Mouse (Mus musculus): ENCODE results near the gene Tmem147.

DNA sequence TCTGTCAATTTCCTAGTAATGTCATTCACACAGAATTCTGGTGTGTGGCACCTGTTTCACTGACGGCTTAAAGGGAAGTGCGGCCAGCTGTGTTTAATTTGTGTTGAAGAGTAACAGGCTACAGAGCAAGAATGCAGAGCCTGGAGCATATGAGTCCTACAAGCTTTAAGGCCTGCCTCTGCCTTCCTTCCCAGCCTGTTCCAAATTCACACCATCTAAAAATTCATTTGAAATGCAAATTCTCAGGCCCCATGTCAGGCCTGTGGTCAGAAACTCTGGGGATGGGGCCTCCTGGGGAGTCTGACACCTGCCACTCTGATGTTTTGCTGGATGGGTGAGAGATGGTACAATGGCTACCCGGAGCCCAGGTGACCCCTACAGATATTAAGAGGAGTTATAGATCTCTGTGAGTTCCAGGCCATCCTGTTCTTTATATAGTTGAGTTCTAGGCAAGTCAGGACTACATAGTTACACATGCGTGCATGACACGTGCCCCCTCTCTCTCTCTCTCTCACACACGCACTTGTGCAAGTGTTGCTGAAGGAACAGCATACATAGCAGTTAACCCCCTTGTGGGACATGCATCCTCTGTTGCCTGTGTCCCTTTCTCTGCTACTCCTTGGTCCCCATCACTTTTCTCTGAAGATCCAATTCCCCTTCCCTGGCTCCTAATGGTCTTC, 5.9 kb downstream of the Tmem147 start:
- TF ChIP-seq POLR2A (IDR thresholded peaks at IDR 0.05; ENCODE audit: low read depth, low read length) (no peak), CTCF (IDR thresholded peaks at IDR 0.05; ENCODE audit: borderline replicate concordance, insufficient read depth, low read length) (no peak)

Measured in embryonic fibroblast, embryonic 13.5 days (primary cell).